Mouse (Mus musculus) kidney, adult 2 months (tissue): ENCODE data around the gene Exoc6. TPM values are rescaled to one million over a fixed set of nuclear protein-coding genes. Genes with fewer than 3 reads are reported as not detected.

Experiments
- DNase-seq: peaks from one replicate; pipeline ENCODE4 v3.0.0; 2021
- H3K27ac ChIP-seq: fragments of 200-500 bp; 2 replicates; pipeline ENCODE4 v1.5.1; 2012; ENCODE audit warnings: low read depth, low read length, control low read depth, inconsistent platforms; ENCODE audit not compliant: insufficient read depth
- H3K27me3 ChIP-seq: fragments of 200-500 bp; replicated peaks from 2 replicates; pipeline ENCODE4 v1.6.1; 2012; ENCODE audit warnings: mild to moderate bottlenecking, moderate library complexity, low read length, inconsistent platforms; ENCODE audit not compliant: control insufficient read depth, insufficient read depth
- H3K36me3 ChIP-seq: fragments of 200-500 bp; 2 replicates; pipeline ENCODE4 v1.6.1; 2012; ENCODE audit warnings: mild to moderate bottlenecking, moderate library complexity, low read length, inconsistent platforms; ENCODE audit not compliant: control insufficient read depth, insufficient read depth
- H3K4me1 ChIP-seq: fragments of 200-500 bp; 2 replicates; pipeline ENCODE4 v1.6.1; 2011; ENCODE audit warnings: low read length; ENCODE audit not compliant: control insufficient read depth, insufficient read depth
- H3K4me3 ChIP-seq: fragments of 200-500 bp; 2 replicates; pipeline ENCODE4 v1.5.1; 2011; ENCODE audit warnings: mild to moderate bottlenecking, low read depth, low read length, control low read depth; ENCODE audit not compliant: insufficient read depth
- CTCF ChIP-seq: fragments of 200-500 bp; conservative IDR thresholded peaks from 2 replicates; pipeline ENCODE4 v1.5.1; 2011; ENCODE audit warnings: low read depth, mild to moderate bottlenecking, control low read depth, low read length, moderate library complexity, mixed read lengths; ENCODE audit not compliant: insufficient read depth, insufficient read length
- POLR2A ChIP-seq: fragments of 200-500 bp; IDR thresholded peaks from one replicate; pipeline ENCODE4 v1.6.1; 2011; ENCODE audit warnings: low read depth, low read length, control low read depth
- WGBS: fragments of 180-500 bp; shearing (Covaris S2); methylation state at CpG from one replicate; pipeline ENCODE4 v1.1.7; 2018; 5-methylcytosine and 5-hydroxymethylcytosine counted together
- polyA plus RNA-seq: library from polyadenylated mRNA; depleted of rRNA; stranded (reverse); fragments of >200 nt; gene quantifications from 2 replicates; pipeline ENCODE4 v1.2.3, GENCODE M21; 2012

The Exoc6 gene
- polyA plus RNA-seq, 1 experiment, result 28.8 TPM

DNA sequence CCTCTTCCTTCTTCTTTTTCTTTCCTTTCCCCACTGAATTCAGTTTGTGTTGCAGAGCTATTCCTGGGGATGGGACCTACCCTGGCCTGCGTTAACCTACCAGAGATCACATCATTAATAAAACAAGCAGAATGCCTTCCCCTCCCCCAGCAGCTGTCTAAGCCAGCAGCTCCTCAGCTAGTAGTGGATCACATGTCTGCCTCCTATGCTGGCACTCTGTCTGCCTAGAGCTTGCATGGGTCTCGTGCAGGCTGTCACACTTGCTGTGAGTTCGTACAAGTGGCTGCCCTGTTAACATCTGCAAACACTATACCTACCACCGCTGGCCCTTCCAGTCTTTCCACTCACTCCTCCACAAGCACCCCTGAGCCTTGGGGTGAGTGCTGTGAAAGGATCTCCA lies 29.4 kb downstream of the Exoc6 start:
- Histone ChIP-seq H3K27me3 (no peaks in the 10 kb centered on the region), H3K4me3 (no peak overlapping the region), H3K36me3 (peaks cover 1% of the 10 kb centered on the region; the same call in 1 of the 2 replicates), H3K4me1 (peaks cover 3% of the 10 kb centered on the region; the same call in 1 of the 2 replicates), H3K27ac (no peak overlapping the region)
- peak; percentile 31 for DNase-seq
- WGBS, result 56% methylated on average over 4 of the region's 4 CpGs
- TF ChIP-seq CTCF, result no peak
- no peak for TF ChIP-seq POLR2A

DNA sequence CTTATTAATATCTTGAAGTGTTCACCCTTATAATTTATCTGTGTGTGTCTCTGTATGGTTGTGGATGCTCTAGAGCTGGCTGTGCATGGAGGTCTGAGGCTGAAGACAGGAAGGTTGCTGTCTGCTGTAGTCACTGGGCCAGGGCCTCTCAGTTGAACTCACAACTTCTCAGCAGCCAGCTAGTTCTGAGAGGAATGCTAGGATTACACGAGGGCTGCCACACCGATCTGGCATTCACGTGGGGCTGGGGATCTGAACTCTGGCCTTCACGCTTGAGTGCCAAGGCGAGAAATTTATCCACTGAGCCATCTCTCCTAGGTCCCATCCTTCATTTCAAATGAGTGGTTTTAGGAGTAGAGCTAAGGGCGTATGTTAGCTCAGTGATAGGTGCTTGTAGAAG lies 30.2 kb downstream of the Exoc6 start:
- Histone ChIP-seq H3K36me3 (peaks cover 1% of the 10 kb centered on the region; the same call in 1 of the 2 replicates), H3K27me3 (no peaks in the 10 kb centered on the region), H3K4me3 (no peak overlapping the region), H3K27ac (no peak overlapping the region), H3K4me1 (peaks cover 4% of the 10 kb centered on the region; the same call in 1 of the 2 replicates)
- no peak for TF ChIP-seq CTCF
- no peak for TF ChIP-seq POLR2A
- 53% methylated on average over 6 of the region's 6 CpGs for WGBS
- DNase-seq, result peak; percentile 89

DNA sequence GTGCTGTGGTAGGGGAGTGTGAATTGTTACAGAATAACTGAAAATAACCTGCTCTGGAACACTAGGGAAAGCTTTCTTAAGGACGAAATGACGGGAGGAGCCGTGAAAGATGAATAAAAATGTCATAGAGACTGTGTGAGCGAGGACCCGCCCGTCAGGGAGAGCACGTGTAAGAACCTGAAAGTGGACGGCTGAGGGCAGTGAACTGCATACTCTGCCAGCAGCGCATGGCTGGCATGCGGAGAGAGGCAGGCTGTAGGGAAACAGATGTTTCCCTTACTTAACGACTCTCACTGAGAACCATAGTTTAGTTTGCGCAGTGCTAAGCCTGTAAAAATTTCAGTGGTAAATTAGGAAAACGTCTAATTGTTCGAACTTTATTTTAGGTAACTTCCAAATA lies 35.0 kb downstream of the Exoc6 start:
- WGBS, result 21% methylated on average over 14 of the region's 14 CpGs
- Histone ChIP-seq H3K4me1 (peaks cover 4% of the 10 kb centered on the region; the same call in 1 of the 2 replicates), H3K27ac (no peak overlapping the region), H3K36me3 (peaks cover 7% of the 10 kb centered on the region), H3K4me3 (no peak overlapping the region), H3K27me3 (no peaks in the 10 kb centered on the region)
- peak; percentile 32 for DNase-seq
- no peak for TF ChIP-seq POLR2A
- TF ChIP-seq CTCF, result no peak

DNA sequence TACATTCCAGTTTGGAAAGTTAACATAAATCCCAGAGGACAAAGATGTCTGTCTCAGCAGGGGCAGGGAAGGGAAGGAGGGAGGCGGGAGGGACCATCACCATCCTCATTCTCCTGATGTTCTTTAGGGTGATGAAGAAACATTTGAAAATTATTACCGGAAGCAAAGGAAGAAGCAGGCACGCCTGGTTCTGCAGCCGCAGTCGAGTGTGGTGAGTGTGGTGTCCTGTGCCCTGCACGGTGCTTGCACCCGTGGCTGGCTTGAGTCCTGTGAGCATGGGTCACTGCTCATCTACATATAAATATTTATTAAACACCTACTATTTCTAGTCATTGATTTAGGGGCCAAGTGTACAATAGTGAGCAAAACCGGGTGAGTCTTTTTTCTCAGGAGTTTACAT lies 35.5 kb downstream of the Exoc6 start:
- no peak overlapping the region for H3K27ac ChIP-seq
- WGBS, result 27% methylated on average over 8 of the region's 8 CpGs
- peaks cover 8% of the 10 kb centered on the region for H3K36me3 ChIP-seq
- peaks cover 4% of the 10 kb centered on the region; the same call in 1 of the 2 replicates for H3K4me1 ChIP-seq
- DNase-seq, result peak; percentile 47
- no peak for TF ChIP-seq CTCF
- TF ChIP-seq POLR2A, result no peak
- no peak overlapping the region for H3K4me3 ChIP-seq
- no peaks in the 10 kb centered on the region for H3K27me3 ChIP-seq

DNA sequence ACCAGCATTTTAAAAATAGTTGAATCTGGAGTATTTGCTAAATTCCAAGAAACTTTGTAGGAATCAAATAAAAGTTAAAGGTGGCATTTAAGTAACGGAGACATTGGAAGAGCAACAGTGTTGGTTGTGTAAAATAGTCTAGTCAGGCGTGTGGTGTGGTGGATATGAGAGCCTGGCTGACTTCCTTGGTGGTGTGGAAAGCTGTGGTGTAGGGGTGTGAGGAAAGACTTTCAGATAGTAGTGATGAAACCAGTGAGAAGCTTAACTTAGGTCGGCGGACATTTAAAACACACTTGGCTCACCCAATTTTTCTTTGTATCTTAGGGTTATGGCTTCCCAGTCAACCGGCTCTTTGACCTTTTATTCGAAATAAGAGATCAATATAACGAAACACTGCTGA lies 40.3 kb downstream of the Exoc6 start:
- H3K4me3 ChIP-seq, result no peak overlapping the region
- H3K27me3 ChIP-seq, result no peaks in the 10 kb centered on the region
- H3K27ac ChIP-seq, result no peak overlapping the region
- peaks cover 2% of the 10 kb centered on the region; the same call in 1 of the 2 replicates for H3K4me1 ChIP-seq
- TF ChIP-seq CTCF, result no peak
- no peak for TF ChIP-seq POLR2A
- peaks cover 13% of the 10 kb centered on the region for H3K36me3 ChIP-seq
- WGBS, result 94% methylated on average over 7 of the region's 7 CpGs
- DNase-seq, result no peak

DNA sequence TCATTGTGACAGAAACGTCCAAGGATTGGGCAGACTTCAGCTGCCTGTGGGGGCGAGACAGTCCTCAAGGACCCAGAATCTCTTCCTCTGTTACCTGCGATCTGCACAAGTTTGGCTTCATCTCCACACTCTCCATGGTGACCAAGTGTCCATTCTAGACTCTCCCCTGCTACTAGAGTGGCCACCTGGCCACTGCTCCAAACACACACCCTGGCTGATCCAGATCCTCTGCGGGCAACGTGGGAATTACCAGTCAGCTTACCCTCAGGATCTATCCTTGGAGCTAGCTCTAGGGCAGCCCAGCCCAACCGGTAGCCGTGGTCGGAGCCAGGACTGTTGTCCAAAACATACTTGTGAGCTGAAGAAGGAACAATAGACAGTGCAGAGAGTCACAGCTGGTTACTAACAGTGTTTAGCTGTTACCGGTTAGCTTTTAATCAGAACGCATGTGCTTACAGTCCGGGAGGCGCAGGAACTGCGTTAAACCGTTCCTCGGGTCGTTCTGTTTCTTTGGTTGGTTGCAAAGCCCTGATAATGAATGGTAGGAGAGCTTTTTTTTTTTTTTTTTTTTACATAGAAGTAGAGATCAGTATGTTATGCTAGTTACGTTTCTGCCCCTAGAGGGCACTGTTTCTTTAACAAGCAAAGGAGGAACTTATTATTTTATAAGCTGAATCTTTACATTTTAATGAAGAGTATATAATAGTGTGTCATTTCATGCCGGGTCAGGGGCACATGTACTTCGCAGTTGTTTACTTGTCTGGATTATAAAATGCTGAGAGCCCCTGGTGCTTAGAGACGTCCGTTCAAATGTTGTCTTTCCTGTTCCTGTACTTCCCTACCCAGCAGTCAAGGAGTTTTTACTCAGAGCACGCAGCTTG lies 52.0 kb downstream of the Exoc6 start:
- DNase-seq, result peak; percentile 47
- Histone ChIP-seq H3K27ac (no peak overlapping the region), H3K4me1 (no peaks in the 10 kb centered on the region), H3K36me3 (peaks cover 3% of the 10 kb centered on the region), H3K4me3 (no peak overlapping the region), H3K27me3 (no peaks in the 10 kb centered on the region)
- no peak for TF ChIP-seq POLR2A
- no peak for TF ChIP-seq CTCF
- WGBS, result 39% methylated on average over 22 of the region's 22 CpGs

DNA sequence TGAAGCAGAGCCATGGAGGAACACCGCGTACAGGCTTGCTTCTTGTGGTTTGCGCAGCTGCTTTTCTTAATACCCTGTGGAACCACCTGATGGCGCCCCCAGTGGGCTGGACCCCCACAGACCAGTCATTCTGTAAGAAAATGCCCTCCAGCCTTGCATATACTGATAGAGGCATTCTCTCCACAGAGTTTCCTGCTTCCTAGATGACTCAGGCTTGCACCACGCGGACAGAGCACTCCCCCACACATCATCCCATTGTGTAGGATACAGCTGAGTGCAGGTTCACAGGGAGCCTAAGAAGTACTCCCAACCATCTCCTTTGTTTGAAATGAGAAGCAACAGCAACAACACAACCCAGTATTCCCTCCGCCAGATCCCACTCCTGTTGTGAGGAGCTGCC lies 59.8 kb downstream of the Exoc6 start:
- no peak for TF ChIP-seq POLR2A
- no peak for TF ChIP-seq CTCF
- no peak overlapping the region for H3K4me3 ChIP-seq
- H3K4me1 ChIP-seq, result no peaks in the 10 kb centered on the region

More for the DNA sequence above, 59.8 kb downstream of the Exoc6 start:
- no peaks in the 10 kb centered on the region; the same call in none of the 2 replicates for H3K36me3 ChIP-seq
- H3K27ac ChIP-seq, result no peak overlapping the region
- WGBS, result 83% methylated on average over 7 of the region's 7 CpGs
- no peak for DNase-seq
- no peaks in the 10 kb centered on the region for H3K27me3 ChIP-seq
